Mouse (Mus musculus) erythroblast, embryonic 14.5 days (primary cell): Measurements from ENCODE around the gene Gal.

ENCODE experiments used
- GATA1 ChIP-seq: IDR thresholded peaks from 2 replicates; pipeline ENCODE4 v1.6.1; 2012; ENCODE audit warnings: low read length, inconsistent platforms, mixed read lengths
- TAL1 ChIP-seq: IDR thresholded peaks from 3 replicates; pipeline ENCODE4 v1.6.1; 2012; ENCODE audit warnings: low read length, inconsistent platforms, mixed read lengths

DNA sequence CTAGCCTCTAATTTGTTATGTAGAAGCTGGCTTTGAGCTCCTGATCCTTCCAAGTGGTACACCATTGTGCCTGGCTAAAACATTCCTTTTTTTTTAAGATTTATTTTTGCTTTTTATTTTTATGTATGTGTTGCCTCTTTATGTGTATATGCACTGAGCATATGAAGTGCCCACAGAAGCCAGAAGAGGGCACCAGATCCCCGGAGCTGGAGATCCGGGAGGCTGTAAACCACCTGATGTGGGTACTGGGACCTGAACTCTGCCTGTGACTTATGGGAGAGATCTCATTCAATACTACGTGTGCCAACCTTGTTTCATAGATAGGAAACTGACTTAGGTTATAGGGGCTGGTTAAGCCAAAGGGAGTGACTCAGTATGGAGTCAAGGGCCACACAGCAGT is 46.1 kb downstream of the Gal start:
- TF ChIP-seq TAL1: no peak
- no peak for TF ChIP-seq GATA1
